Mouse (Mus musculus): ENCODE data around the gene Anks1b. TPM values are rescaled to one million over a fixed set of nuclear protein-coding genes. Genes with fewer than 3 reads are reported as not detected.

Anks1b gene
- total and polyA plus RNA-seq, 3 experiments: 0.11 TPM; not detected in 2

- peaks cover 3% of the 10 kb centered on the region; the same call in 1 of the 2 replicates for H3K9me3 ChIP-seq (replicated peaks)
- no peaks in the 10 kb centered on the region for H3K36me3 ChIP-seq (replicated peaks)
- TF ChIP-seq TAL1 (conservative IDR thresholded peaks at IDR 0.05; ENCODE audit: low read depth, low read length) (no peak), CTCF (IDR thresholded peaks at IDR 0.05; ENCODE audit: low read depth, low read length) (no peak), GATA1 (IDR thresholded peaks at IDR 0.05; ENCODE audit: borderline replicate concordance, low read length) (no peak), GATA2 (IDR thresholded peaks at IDR 0.05; ENCODE audit: borderline replicate concordance, low read depth, low read length) (no peak), POLR2AphosphoS5 (IDR thresholded peaks at IDR 0.05; ENCODE audit: insufficient replicate concordance, low read depth, low read length) (no peak)
- H3K27me3 ChIP-seq (ENCODE audit: insufficient read depth, low read length): no peaks in the 10 kb centered on the region
- DNase-seq (ENCODE audit: low spot score): no peak
- ATAC-seq (ENCODE audit: extremely low read depth, insufficient number of reproducible peaks, low FRiP score, poor library complexity, severe bottlenecking): no peak
- H3K4me3 ChIP-seq (ENCODE audit: low read depth, low read length): no peak overlapping the region
- no peaks in the 10 kb centered on the region for H3K4me1 ChIP-seq (ENCODE audit: insufficient read depth, low read depth, low read length)
Measured at GRCm38 (mm10) chr10:90679713-90680470, 806.6 kb downstream of the Anks1b start.

- DNase-seq (ENCODE audit: low spot score): no peak
- Histone ChIP-seq H3K27me3 (ENCODE audit: insufficient read depth, low read length) (no peaks in the 10 kb centered on the region), H3K4me3 (ENCODE audit: low read depth, low read length) (no peak overlapping the region), H3K9me3 (replicated peaks) (no peaks in the 10 kb centered on the region; the same call in none of the 2 replicates), H3K36me3 (replicated peaks) (no peaks in the 10 kb centered on the region), H3K4me1 (ENCODE audit: insufficient read depth, low read depth, low read length) (no peaks in the 10 kb centered on the region)
- ATAC-seq (ENCODE audit: extremely low read depth, insufficient number of reproducible peaks, low FRiP score, poor library complexity, severe bottlenecking): no peak
- TF ChIP-seq POLR2AphosphoS5 (IDR thresholded peaks at IDR 0.05; ENCODE audit: insufficient replicate concordance, low read depth, low read length) (no peak), GATA1 (IDR thresholded peaks at IDR 0.05; ENCODE audit: borderline replicate concordance, low read length) (no peak), GATA2 (IDR thresholded peaks at IDR 0.05; ENCODE audit: borderline replicate concordance, low read depth, low read length) (no peak), CTCF (IDR thresholded peaks at IDR 0.05; ENCODE audit: low read depth, low read length) (no peak), TAL1 (conservative IDR thresholded peaks at IDR 0.05; ENCODE audit: low read depth, low read length) (no peak)
Measured at GRCm38 (mm10) chr10:90683813-90684212, 810.5 kb downstream of the Anks1b start.

- TF ChIP-seq TAL1 (conservative IDR thresholded peaks at IDR 0.05; ENCODE audit: low read depth, low read length): no peak
- no peak for TF ChIP-seq CTCF (IDR thresholded peaks at IDR 0.05; ENCODE audit: low read depth, low read length)
- no peak for TF ChIP-seq GATA1 (IDR thresholded peaks at IDR 0.05; ENCODE audit: borderline replicate concordance, low read length)
- TF ChIP-seq POLR2AphosphoS5 (IDR thresholded peaks at IDR 0.05; ENCODE audit: insufficient replicate concordance, low read depth, low read length): no peak
- no peak for TF ChIP-seq GATA2 (IDR thresholded peaks at IDR 0.05; ENCODE audit: borderline replicate concordance, low read depth, low read length)
- DNase-seq (ENCODE audit: low spot score) (no peak), ATAC-seq (ENCODE audit: extremely low read depth, insufficient number of reproducible peaks, low FRiP score, poor library complexity, severe bottlenecking) (no peak)
- no peaks in the 10 kb centered on the region; the same call in none of the 2 replicates for H3K9me3 ChIP-seq (replicated peaks)
- no peaks in the 10 kb centered on the region for H3K27me3 ChIP-seq (ENCODE audit: insufficient read depth, low read length)
- H3K4me3 ChIP-seq (ENCODE audit: low read depth, low read length): no peak overlapping the region
- no peaks in the 10 kb centered on the region for H3K4me1 ChIP-seq (ENCODE audit: insufficient read depth, low read depth, low read length)
- no peaks in the 10 kb centered on the region for H3K36me3 ChIP-seq (replicated peaks)
Measured at GRCm38 (mm10) chr10:90685367-90685766, 812.1 kb downstream of the Anks1b start.

- no peak overlapping the region for H3K4me3 ChIP-seq (ENCODE audit: low read depth, low read length)
- H3K4me1 ChIP-seq (ENCODE audit: insufficient read depth, low read depth, low read length): no peaks in the 10 kb centered on the region
- no peak for ATAC-seq (ENCODE audit: extremely low read depth, insufficient number of reproducible peaks, low FRiP score, poor library complexity, severe bottlenecking)
- no peaks in the 10 kb centered on the region for H3K36me3 ChIP-seq (replicated peaks)
- DNase-seq (ENCODE audit: low spot score): no peak
- no peaks in the 10 kb centered on the region; the same call in none of the 2 replicates for H3K9me3 ChIP-seq (replicated peaks)
- no peak for TF ChIP-seq POLR2AphosphoS5 (IDR thresholded peaks at IDR 0.05; ENCODE audit: insufficient replicate concordance, low read depth, low read length)
- no peak for TF ChIP-seq GATA2 (IDR thresholded peaks at IDR 0.05; ENCODE audit: borderline replicate concordance, low read depth, low read length)
- no peak for TF ChIP-seq CTCF (IDR thresholded peaks at IDR 0.05; ENCODE audit: low read depth, low read length)
- TF ChIP-seq GATA1 (IDR thresholded peaks at IDR 0.05; ENCODE audit: borderline replicate concordance, low read length): no peak
- no peak for TF ChIP-seq TAL1 (conservative IDR thresholded peaks at IDR 0.05; ENCODE audit: low read depth, low read length)
- no peaks in the 10 kb centered on the region for H3K27me3 ChIP-seq (ENCODE audit: insufficient read depth, low read length)
Measured at GRCm38 (mm10) chr10:90688153-90688552, 814.8 kb downstream of the Anks1b start.

GRCm38 (mm10) chr10:90688696-90689252, 815.5 kb downstream of the Anks1b start:
- Histone ChIP-seq H3K9me3 (replicated peaks) (peaks cover 5% of the 10 kb centered on the region; the same call in 1 of the 2 replicates), H3K36me3 (replicated peaks) (no peaks in the 10 kb centered on the region), H3K4me3 (ENCODE audit: low read depth, low read length) (no peak overlapping the region), H3K27me3 (ENCODE audit: insufficient read depth, low read length) (no peaks in the 10 kb centered on the region), H3K4me1 (ENCODE audit: insufficient read depth, low read depth, low read length) (no peaks in the 10 kb centered on the region)
- DNase-seq (ENCODE audit: low spot score) (no peak), ATAC-seq (ENCODE audit: extremely low read depth, insufficient number of reproducible peaks, low FRiP score, poor library complexity, severe bottlenecking) (no peak)
- TF ChIP-seq GATA2 (IDR thresholded peaks at IDR 0.05; ENCODE audit: borderline replicate concordance, low read depth, low read length) (no peak), POLR2AphosphoS5 (IDR thresholded peaks at IDR 0.05; ENCODE audit: insufficient replicate concordance, low read depth, low read length) (no peak), GATA1 (IDR thresholded peaks at IDR 0.05; ENCODE audit: borderline replicate concordance, low read length) (no peak)

GRCm38 (mm10) chr10:90689854-90690513, 816.7 kb downstream of the Anks1b start:
- no peaks in the 10 kb centered on the region for H3K36me3 ChIP-seq (replicated peaks)
- H3K4me3 ChIP-seq (ENCODE audit: low read depth, low read length): no peak overlapping the region
- ATAC-seq (ENCODE audit: extremely low read depth, insufficient number of reproducible peaks, low FRiP score, poor library complexity, severe bottlenecking) (no peak), DNase-seq (ENCODE audit: low spot score) (peak; percentile 1)
- peaks cover 8% of the 10 kb centered on the region for H3K9me3 ChIP-seq (replicated peaks)
- TF ChIP-seq TAL1 (conservative IDR thresholded peaks at IDR 0.05; ENCODE audit: low read depth, low read length) (no peak), CTCF (IDR thresholded peaks at IDR 0.05; ENCODE audit: low read depth, low read length) (peak; percentile 24; the same call in 1 of the 2 replicates), POLR2AphosphoS5 (IDR thresholded peaks at IDR 0.05; ENCODE audit: insufficient replicate concordance, low read depth, low read length) (no peak), GATA2 (IDR thresholded peaks at IDR 0.05; ENCODE audit: borderline replicate concordance, low read depth, low read length) (no peak), GATA1 (IDR thresholded peaks at IDR 0.05; ENCODE audit: borderline replicate concordance, low read length) (no peak)
- no peaks in the 10 kb centered on the region for H3K27me3 ChIP-seq (ENCODE audit: insufficient read depth, low read length)
- no peaks in the 10 kb centered on the region for H3K4me1 ChIP-seq (ENCODE audit: insufficient read depth, low read depth, low read length)

Measured in G1E (cell line).